Mouse (Mus musculus): ENCODE results near the gene Zfp949.
"Not testable (repeated sequence)": the region's sequence is repeated elsewhere in the genome, so short reads cannot be mapped to it uniquely, and the experiment has no call there.

- not testable (repeated sequence) for TF ChIP-seq CTCF (IDR thresholded peaks at IDR 0.05; ENCODE audit: extremely low read depth, insufficient read depth, insufficient read length, insufficient replicate concordance); POLR2A (IDR thresholded peaks at IDR 0.05; ENCODE audit: low read depth, low read length)
Measured at GRCm38 (mm10) chr9:88599206-88600162, 51.7 kb downstream of the Zfp949 start.
